Mouse (Mus musculus): ENCODE measurements around the gene Tshz2.
A peak's percentile ranks its signal among the peaks of the same experiment; 100 is the strongest.

Gene Tshz2

DNA sequence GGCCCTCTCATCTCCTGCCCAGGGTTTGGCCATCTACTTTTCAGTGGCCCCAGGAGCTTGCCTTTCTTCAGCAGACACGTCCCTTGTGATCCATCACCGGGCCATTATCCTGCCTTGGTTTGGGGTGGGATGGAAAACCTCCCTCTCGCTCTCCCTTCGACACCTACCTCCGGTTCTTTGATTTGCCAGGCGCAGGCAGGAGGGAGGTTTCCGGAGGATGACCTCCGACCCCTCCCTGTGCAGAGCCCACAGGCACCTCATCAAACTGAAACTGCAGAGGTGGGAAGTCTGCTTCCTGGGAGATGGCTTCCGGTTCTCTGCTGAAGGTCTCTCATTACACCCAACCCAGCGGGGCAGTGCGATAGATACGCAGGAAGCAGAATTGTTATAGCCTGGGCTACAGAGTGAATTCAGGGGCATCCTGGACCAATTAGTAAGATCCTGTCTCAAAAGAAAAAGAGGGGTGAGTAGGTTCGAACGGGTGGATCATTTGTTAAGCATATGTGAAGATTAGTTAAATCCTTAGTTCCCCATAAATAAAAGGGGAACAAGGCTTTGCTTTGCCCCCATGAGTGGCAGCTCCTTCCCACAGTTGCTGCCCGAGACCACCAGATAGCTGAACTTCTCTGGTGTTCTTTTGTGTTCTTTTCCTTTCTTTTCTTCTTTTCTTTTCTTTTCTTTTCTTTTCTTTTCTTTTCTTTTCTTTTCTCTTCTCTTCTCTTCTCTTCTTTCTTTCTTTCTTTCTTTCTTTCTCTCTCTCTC lies 70.1 kb downstream of the Tshz2 start:
- no peak for DNase-seq

DNA sequence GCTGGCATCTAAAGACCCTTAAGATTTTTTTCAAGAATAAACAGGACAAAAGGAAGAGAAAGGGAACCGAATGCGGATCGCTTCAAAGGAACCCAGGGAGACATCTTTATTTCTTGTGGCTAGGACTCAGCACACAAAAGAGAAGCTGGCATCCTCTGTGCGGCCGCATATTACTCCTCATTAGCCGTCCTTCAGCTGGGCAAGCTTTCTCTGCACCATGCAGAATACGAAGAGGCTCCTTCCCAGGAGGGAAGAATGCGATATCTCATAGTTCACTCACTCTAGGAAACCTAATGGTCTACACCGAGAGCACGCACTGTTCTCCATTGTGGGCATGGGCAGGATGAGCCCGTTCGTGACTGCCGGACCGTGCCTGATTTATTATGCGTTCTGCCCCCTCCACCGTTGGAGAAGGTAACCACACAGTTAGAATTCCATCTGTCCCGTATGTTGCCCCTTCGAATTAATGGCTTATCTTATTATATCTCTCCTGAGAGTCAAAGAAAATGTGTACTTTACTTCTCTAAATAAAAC lies 89.0 kb downstream of the Tshz2 start:
- DNase-seq = no peak

DNA sequence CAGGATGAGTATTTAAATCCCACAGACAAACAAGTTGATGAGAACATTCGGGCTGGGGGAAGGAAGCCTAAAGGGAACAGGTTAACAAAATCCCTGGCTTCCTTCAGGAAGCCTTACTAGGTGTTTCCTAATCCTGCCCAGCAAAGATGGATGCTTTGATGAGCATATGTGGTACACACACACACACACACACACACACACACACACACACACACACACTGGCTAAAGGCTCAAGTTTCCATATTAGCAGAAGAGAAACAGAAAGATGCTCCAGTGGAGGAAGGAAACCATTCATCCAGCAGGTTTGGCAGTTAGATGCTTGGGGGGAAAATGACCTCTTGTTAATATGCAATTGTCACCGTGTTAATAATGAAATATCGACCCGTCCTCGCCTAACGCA lies 89.5 kb downstream of the Tshz2 start:
- DNase-seq = no peak

DNA sequence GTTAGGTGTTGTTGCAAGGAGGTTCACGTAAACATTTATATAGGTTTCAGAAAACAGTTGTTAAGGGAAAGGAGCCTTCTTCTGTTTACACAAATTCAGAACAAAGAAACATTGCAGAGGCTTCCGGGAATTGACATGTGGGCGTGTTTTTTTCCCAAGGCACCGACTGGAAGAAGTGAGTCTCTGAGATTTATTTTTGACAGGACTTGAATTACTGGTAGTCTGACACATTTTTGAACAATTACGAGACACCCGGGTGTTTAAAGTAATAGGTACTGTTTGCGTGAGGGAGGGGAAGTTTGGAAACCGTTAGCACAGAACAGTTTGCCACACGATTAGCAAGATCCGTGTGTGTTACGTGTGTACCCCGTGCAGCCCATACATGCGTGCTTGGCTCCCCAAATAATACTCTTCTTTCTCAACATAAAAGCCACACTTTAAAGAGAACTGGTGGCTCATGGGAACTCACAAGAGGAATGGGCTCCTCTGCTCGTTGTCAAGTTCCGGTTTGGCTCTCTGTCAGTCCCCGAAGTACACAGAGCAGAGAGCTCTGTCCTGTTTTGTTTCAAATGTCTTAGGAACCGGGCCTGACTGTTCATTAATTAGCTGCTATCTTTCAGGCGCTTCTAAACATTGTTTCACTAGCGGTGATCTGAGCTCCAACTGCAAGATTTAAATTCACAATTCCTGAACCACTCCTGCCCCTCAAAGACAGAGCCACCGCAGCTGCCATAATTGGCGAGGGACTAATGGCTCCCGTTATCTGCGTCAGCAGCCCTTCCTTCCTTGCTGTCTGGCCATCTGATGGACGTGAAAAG lies 91.0 kb downstream of the Tshz2 start:
- DNase-seq = no peak

DNA sequence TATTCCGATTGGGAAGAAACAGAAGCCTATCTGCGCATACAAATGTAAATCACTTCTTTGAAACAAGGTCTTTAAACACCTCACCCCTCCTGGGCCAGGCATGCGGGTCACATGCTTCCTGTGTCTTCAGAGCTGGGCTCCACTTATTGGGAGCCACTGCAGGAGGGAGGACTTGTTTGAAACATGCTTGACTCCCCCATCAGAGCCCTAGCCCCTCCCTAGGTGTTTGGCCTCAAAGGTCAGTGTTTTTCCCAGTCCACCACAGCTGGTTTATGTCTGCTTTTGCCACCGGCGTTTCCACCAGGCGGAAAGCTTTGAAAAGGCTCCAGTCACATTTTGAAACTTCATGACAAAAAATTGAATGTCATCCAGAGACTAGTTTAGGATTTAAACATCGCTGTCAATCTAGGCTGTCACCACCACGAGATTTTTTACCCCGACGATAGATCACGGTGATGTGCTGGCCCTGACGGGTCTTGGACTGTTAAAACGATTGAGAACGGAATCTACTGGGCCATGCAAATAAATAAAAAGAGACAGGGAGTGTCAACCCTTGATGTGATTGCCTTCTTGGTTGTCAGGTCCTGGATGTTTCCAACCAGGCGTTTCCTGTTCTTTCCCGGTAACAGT lies 96.0 kb downstream of the Tshz2 start:
- no peak for DNase-seq

DNA sequence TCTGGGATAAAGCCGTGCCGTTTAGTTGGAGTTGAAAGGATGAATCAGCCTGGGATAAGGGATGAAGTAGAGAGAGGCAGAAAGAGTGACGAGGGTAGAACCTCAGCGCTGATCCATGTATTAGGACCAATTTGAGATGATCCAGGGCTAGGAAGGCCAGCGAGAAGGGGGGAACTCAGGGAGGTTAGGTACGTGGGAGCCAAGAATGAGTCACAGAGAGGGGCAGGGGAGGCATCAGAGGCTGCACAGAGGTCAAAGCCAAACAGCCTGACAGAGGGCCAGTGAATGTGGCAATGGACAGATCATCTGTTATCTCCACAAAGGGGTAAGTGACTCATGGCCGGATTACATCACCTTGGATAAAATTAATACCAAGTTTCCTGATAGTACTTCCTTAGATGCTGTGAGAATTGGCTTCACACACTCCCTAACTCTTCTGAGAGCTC lies 97.8 kb downstream of the Tshz2 start:
- no peak for DNase-seq

DNA sequence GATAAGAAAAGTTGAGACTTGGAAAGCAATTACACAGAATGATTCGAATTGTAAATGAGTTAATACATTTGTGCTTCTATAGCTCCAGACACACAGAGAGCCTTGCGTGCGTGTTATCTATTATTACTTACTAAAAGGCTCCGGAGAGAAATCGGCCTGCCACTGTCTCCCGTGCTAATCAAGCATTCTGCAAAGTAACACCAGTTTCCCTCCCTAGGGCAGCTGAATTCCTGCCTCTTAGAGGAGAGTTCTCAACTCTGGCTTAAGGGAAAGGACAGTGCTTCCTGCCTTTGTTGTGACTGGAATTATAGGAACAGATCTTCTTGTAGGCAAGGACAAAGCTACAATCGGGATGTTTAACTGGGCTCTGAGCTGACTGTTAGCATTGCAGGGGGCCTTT lies 101.2 kb downstream of the Tshz2 start:
- DNase-seq = no peak

DNA sequence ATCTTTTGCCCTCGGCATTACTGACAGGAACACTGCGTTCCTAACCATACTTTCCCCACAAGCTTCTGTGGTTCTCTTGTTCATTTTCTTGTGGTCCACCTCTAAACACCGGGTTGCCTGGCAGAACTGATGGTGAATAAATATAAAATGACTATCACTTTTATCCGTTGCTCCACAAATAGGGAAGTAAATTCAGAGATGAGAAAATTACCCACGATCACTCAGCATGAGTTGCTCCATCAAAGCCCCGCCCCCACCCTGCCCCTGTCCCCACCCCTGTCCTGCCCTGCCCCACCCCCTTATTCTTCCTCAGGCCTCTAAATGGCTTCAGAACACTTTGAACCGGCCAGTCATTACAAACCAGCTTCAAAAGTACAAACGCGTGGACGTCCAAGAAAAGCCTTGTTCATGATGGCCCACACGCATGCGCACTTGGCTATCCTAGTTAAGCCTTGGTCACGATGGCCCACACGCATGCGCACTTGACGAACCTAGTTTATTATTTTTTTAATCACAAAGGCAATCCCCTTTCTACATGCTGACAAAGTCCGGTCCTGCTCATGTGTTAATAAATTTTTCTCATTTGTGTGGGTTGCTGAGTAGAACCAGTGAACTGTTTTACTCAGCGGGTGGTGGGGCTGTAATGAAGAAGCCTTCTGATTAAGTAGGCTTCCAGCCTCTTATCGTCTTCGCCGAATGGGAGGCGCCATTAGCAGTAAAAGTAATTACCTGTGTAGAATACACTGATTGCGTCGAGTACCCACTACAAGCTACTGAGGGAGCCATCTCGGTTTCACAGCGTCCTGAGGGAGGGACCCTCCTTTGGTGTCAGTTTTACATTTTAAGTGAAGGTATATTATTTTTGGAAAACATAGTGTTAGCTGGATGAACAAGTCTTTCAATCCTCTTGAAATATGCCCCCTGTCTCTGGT lies 102.9 kb downstream of the Tshz2 start:
- no peak for DNase-seq

DNA sequence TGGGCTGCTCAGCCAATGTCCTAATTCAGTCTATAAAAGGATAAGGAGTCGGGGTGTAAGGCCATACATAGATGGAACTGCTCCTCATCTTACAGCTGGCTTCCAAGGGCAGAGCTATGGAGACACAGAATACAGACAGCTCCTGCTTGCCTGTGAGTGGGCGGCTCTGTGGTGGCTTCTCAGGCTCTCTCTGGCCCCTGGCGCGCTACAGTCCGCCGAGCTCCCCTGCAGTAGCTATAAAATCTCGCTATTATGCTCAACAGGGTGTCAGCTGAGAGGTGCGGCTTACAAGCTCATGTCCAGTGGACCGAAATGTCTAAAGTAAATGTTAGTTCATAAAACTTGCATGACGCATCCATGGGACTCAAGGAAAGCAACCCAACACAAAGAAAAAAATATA lies 108.2 kb downstream of the Tshz2 start:
- DNase-seq = no peak

DNA sequence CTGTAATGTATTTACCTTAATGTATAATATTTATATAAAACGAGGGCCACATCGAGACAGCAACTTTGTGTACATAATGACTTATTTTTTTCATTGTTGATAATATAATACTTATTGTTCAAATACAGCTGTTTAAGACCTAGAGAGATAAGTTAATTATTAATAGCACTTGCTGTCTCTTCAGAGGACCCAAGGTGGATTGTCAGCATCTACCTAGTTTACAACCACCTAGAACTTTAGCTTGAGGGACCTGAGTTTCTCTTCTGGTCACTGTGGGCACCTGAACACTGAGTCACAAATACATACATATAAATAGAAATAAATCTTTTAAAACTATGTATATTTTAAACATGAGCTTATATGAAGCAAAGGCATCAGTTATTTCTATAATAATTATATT lies 110.0 kb downstream of the Tshz2 start:
- DNase-seq = no peak

DNA sequence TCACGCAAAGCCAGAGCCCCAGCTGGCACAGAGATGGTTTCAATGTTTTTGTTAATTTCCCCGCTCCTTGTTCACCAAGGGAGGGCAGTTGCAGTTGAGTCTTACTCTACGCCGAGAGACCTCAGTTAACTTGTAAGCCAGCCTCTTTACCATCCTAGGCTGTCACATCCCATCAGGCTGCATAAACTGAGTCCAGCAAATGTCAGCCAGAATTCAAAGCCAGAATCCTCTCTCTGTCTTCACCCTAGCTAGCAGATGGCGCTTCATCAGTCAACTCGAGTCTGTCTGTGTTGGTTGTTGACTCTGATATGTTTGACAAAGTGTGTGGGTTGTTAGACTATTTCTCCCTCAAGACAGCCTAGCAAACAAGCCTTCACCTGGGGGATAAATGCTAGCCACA lies 110.5 kb downstream of the Tshz2 start:
- no peak for DNase-seq

DNA sequence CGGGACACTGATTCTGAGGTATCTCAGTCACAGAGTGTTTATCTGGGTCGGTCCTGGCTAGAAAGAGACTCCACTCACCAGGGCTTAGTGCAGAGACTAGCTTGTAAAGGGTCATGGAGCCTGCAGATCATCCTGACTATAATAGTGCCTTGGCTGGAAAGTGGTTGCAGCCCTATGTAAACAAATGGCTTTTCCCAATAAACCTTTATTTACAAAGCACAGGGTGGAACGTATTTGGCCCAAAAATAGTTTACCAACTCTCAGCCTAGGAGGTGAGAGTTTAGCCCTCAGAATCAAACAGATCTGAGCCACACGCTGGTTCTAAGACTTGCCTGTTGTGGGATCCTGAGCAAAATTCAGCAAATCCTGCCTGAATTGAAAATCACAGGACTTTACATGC lies 111.1 kb downstream of the Tshz2 start:
- DNase-seq = no peak

DNA sequence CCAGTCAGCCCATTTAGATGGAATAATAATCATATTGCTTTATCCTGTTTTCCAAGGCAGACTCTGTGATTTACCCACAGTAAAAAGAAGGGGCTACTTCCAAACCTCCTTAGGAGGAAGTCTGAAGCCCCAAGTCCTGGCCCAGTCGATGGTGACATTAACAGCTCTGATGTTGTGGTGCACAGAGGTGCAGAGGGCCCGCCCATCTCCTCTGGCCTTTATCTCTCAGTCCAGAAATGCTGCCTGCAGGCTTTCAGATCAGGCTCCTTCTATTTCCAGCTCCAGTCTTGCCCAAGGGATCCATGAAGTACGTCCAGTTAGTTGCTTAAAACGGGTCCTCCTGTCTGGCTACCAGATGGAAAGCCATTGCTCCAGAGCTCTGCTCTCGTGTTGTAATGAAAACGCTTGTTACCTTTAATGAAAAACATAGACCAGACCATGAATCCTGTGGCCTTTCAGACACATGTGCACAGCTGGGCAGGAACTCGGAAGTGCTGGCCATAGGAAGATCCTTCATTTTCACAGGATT lies 114.4 kb downstream of the Tshz2 start:
- no peak for DNase-seq

DNA sequence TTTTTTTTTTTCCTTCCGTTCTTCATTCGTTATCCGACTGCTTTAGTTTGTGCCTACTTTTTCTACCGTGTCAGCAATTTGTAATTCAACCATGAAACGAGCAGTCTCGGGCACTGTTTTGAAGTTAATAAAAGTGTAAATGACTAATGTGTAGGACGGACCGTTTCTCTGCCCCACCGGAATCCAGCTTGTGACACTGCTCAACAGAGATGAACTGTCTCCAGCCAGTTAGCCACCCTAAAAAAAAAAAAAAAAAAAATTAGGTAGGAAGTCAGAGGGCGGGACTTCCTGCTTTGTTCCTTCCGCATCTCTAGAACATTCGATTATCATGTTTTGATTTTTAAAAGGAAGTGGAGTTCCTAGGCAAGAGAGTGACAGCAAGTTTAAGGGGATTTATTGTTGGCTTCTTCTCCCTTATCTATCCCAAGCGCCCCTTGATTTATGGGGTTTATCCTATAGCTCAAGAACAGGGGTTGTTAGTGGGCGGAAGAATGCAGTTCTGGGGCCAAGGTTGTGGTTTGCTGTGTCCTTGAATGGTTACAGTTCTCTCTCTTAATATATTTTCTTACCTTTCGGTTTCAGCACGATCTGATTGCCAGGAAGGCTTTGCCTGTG lies 116.6 kb downstream of the Tshz2 start:
- no peak for DNase-seq

DNA sequence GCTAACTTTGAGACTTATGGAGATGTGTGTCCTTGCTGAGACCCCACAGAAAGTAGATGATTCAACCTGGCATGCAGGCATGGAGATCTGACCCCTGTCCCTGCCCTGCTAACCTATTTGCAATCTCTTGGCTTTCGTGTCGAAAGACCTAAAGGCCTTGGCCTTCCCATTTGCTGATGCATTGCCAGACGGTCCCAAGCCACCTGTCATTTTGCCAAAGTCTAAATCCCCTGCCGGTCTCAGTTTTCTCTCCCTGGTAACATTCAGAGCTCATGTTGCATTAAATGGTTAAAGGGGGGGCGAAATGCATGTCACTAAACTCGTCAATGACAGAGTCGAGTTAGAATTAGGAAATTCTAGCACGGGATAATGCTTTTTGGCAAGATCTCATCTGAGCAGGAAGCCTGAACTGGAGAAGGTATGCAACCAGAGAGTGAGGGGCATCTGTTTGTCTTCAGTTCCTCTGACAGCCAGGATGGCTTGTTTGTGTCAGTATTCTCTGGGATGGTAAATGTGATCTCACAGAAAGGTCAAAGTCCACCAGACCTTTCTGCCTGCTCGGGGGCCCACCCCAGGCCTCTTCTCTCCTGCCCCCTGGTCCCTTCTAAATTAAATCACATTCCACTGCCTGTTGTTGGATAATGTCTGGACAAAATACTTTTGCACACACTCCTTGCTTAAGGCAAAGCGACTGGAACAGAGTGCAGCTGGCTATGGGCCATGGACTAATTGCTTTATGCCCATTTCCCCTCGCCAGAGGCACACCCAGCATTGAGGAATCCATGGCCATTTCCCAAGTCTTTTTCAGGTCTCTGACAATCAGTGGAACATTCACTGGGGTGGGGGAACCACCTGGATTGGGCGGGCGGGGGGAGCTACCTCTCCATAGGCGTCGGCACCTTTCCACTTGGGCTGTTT lies 118.0 kb downstream of the Tshz2 start:
- no peak for DNase-seq

DNA sequence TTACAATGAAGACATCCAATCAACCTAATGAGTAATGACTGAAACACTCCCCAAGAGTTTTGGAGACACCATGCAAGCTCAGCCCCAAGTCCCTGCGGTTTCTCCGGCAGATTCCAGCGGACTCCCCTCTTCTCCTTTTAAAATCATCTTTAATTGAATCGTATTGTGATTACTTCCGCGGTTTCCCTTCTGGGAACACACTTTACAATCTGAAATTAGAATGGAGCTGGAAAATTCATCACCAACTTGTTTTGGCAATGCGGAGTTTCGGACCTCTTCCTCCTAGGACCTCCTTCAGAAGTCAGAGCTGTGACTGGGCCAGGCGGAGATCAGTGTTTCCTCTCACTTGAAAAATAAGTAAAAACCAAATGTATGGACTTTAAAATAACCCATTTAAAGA lies 119.3 kb downstream of the Tshz2 start:
- no peak for DNase-seq

DNA sequence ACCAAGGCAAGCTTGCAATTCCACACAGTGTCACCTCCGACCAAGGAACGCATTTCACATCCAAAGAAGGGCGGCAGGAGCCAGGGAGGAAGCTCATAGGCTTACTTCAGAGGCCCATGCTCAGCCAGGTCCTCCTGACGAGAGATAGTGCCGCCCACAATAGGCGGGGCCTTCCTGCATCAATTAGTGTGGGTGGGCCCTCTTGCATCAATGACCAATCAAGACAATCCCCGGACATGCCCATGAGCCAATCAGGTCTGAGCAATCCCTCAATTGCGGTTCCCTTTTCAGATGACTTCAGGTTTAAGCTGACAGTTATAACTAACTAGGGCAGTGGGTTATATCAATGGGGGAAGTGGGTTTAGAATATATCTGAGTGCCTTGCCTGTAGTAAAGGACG lies 120.6 kb downstream of the Tshz2 start:
- no peak for DNase-seq

DNA sequence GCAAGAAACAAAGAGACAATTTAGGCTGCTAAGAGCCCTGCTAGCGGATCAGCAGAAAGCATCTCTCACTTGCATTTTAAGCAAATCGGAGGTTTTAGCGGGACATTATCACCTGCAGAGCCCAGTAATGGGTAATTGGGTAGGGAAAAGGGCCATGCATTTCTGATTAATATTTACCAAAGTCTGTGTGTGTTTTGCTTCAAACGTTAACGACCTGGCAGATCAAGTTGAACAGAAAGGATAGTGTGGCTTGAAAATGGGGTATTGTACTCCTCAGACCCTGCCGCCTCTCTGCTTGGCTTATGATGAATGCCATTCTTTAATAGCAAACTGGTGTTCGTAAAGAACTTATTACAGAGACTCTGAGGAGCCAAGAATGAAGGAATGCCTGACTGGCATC lies 122.3 kb downstream of the Tshz2 start:
- no peak for DNase-seq

DNA sequence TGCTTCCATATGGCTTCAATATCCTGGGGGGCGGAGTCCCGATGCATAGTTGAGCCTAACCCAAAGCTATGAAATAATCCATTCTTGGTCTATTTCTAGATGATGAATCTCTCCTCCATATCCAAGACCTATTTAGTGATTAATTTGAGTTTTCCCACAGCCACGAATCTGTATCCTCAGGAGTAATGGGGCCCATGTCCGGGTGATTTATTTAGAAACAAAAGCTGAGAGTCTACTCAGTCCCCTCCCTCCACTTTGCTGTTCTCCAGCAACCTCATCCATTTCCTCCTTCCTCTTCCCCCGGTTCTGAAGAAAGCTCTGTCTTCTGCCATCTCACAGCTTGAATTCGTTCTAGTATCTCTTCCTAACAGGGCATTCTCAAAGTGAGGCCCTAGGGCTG lies 125.3 kb downstream of the Tshz2 start:
- no peak for DNase-seq

DNA sequence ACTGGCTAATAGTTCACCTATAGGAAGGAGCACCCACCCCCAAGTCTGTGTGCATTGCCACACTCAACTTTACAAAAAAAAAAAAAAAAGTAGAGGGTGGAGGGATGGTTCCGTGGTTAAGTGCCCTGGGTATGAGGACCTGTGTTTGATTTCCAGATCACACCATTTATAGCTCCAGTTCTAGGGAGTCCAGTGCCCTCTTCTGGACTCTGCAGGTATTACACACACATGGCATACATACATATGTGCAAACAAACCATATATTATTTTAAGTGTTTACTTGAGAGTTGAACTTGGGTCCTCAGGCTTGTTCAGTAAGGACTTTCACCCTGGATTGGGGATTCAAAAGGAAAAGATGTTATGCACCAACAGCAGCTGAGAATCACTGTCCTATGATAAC lies 127.3 kb downstream of the Tshz2 start:
- peak in 1 of 2 experiments; percentile 3 for DNase-seq

DNA sequence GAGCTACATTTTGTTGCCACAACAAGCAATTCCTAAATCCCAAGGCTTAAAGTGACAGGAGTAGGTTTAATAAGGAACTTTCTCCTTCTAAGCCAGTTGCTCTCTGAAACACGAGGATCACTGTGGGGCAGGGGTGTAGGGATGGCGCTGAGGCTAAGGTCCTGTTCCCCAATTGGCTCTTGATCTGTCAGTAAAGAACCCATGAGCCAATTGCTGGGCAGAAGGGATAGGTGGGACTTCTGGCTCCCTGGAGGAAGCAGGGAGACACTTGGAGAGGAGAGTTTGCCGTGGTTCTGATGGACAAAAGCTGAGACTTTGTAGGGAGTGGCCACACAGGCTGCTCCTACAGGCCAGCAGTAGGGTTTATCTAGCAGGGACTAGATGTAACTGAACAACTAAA lies 128.9 kb downstream of the Tshz2 start:
- DNase-seq = no peak

All from B cell, adult 2 months (primary cell).